Mouse (Mus musculus): ENCODE measurements around the gene Gpr61.

DNA sequence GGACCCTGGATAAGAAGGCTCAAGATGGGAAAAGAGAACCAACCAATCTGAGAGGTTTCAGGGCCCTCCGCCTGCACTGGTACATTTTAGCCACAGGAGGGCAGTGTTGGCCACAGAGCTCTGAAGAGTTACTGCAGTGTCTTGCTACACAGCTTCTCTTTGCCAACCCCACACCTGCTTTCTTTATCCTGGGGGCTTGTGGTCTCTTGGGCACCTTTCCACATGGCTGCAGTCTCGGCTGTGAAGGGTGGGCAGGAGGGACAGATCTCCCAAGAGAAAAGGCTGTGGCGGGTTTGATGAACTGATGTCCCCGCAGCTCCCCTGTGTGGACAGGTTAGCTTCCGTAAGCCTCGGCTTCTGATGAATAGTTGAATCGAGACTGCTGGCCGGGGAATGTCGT, 10.1 kb upstream of the Gpr61 start:
- peak; percentile 99 for TF ChIP-seq CTCF (conservative IDR thresholded peaks at IDR 0.05; ENCODE audit: low read length)
- no peak for TF ChIP-seq NANOG (IDR thresholded peaks at IDR 0.05; ENCODE audit: borderline replicate concordance, low read length)
- TF ChIP-seq POU5F1 (IDR thresholded peaks at IDR 0.05; ENCODE audit: borderline replicate concordance, low read length) = no peak
